Mouse (Mus musculus): Measurements from ENCODE around the gene Cttnbp2nl. TPM values are rescaled to one million over a fixed set of nuclear protein-coding genes. Genes with fewer than 3 reads are reported as not detected.

Gene Cttnbp2nl
- polyA plus RNA-seq, 1 experiment from 2014 or later = 46.7 TPM

Other genes with a start within 250 kb of the Cttnbp2nl start
- gene Mov10, start 234.6 kb downstream of the Cttnbp2nl start, polyA plus RNA-seq (2014; fragmentation: Nextera tagmentation; extraction: Ambion mirVana) = 15.1 and 15.2 TPM in 2 replicates
- 35.3 and 43.8 TPM in 2 replicates for gene St7l, start 189.1 kb downstream of the Cttnbp2nl start, polyA plus RNA-seq (2014; fragmentation: Nextera tagmentation; extraction: Ambion mirVana)
- gene Capza1, start 188.6 kb downstream of the Cttnbp2nl start, polyA plus RNA-seq (2014; fragmentation: Nextera tagmentation; extraction: Ambion mirVana) = 245 and 266 TPM in 2 replicates
- gene Wnt2b, start 91.2 kb downstream of the Cttnbp2nl start, polyA plus RNA-seq (2014; fragmentation: Nextera tagmentation; extraction: Ambion mirVana) = 1.8 and 2.1 TPM in 2 replicates
- not detected in 2 replicates for gene 4930564D02Rik, start 13.7 kb upstream of the Cttnbp2nl start, polyA plus RNA-seq (2014; fragmentation: Nextera tagmentation; extraction: Ambion mirVana)

Data from hindbrain, embryonic 11.5 days (tissue).